Mouse (Mus musculus) lung, adult 18-20 months (tissue): ENCODE data around the gene Hivep2.

Source experiments
- DNase-seq, 2 experiments: peaks; one replicate each; pipeline ENCODE4 v3.0.0; 2022; ENCODE audit warnings: mixed read lengths in 2 of 2

The Hivep2 gene

GRCm38 (mm10) chr10:13965974-13966829 is at the start of gene Hivep2:
Gene Hivep2, plus strand, starts transcription at chr10:13966075.
- DNase-seq, result peak; percentile 52 to 55

DNA sequence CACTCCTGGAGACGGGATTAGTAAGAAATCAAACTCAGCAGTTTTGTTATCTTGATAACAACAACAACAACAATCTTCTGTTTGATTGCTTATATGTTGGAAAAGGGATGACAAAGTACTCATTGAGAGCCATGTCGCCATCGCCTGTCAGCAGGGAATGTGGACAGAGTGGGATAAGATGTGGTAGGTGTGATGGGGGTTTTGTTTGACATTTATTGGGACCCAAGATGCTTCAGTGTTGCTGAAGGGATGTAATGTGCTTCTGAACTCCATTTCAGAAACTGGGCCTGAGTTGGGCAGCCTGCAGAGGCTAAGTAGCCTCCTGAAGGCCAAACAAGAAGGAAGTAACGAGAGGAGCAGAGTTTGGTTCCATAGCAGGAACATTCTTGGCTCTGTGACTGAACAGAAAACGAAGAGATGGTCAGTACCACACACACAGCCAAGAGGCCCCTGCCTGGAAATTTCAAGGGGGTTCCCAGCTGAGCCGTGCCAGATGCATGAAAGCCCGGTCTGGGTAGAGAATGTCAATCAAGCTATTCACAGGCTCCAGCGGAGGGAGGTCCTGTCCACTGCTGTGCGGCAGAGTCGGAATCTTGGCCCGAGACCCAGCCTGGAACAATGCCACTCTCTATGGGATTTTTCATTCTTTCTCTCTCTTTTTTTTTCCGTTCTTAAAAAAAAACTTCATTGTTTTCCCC is 49.1 kb upstream of the Hivep2 start:
- DNase-seq, result peak in 1 of 2 experiments; percentile 14

- DNase-seq, result no peak
Measured at GRCm38 (mm10) chr10:13921641-13922385, 44.1 kb upstream of the Hivep2 start.

DNA sequence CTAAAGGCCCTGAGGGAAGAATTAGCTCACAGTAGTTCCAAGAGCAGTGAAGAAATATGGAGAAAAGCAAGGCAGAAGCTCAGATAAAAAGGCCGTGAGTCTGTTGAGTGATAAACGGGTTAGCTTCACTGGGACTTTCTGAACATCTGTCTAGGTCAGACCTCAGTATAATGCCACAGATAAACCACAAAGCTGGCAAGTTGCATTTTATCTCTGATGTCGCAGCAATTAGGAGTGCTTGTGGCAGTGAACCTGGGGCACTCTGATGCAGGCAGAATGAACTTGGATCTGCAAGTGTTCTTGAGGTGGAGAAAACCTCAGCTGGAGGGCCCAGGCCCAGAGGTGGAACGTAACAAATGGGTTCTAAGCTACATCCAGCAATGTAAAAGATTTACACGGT is 36.6 kb upstream of the Hivep2 start:
- no peak for DNase-seq

GRCm38 (mm10) chr10:13932147-13932546 is 33.7 kb upstream of the Hivep2 start:
- DNase-seq, result no peak

- DNase-seq, result no peak
Measured at GRCm38 (mm10) chr10:13933320-13933719, 32.6 kb upstream of the Hivep2 start.

DNA sequence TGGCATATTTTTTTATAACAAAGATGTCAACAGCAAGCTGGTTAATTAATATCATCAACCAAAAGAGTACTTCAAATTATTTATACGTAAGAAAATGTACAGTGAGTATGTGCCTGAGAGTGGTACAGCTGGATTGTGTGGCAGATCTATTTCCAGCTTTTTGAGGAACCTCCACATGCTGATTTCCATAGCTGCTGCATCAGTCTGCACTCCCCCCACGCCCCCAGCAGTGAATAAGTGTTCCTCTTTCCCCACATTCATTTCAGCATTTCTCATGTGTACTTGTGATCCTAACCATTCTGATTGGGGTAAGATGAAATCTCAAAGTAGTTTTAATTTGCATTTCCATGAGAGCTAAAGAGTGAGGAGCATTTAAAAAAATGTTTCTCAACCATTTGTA is 30.2 kb upstream of the Hivep2 start:
- no peak for DNase-seq

DNA sequence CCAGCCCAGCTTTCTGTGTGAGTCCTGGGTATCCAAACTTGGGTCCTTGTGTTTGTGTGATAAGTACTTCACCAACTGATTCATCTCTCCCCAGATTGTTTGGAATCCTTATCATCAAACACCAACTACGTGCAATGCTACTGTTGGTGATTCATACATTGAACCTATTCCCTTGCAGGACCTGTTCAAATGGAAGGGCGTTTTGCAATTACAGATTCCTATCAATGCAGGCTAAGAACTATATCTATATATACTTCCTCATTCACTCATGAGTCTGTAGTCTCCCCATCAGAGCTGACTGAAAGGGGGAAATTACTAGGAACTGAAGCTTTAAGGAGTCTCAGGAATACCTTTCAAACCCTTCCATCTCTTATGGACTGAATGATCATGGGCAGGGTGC is 24.5 kb upstream of the Hivep2 start:
- DNase-seq, result no peak

- peak in 1 of 2 experiments; percentile 23 for DNase-seq
Measured at GRCm38 (mm10) chr10:13943706-13944105, 22.2 kb upstream of the Hivep2 start.

- DNase-seq, result peak; percentile 29 to 30
Measured at GRCm38 (mm10) chr10:13946498-13946897, 19.4 kb upstream of the Hivep2 start.

GRCm38 (mm10) chr10:13962965-13963364 is 2.9 kb upstream of the Hivep2 start:
- no peak for DNase-seq

GRCm38 (mm10) chr10:13963908-13964500 is 1.9 kb upstream of the Hivep2 start:
- DNase-seq, result no peak

GRCm38 (mm10) chr10:13964501-13965281 is 1.2 kb upstream of the Hivep2 start:
- DNase-seq, result peak; percentile 95 to 96

DNA sequence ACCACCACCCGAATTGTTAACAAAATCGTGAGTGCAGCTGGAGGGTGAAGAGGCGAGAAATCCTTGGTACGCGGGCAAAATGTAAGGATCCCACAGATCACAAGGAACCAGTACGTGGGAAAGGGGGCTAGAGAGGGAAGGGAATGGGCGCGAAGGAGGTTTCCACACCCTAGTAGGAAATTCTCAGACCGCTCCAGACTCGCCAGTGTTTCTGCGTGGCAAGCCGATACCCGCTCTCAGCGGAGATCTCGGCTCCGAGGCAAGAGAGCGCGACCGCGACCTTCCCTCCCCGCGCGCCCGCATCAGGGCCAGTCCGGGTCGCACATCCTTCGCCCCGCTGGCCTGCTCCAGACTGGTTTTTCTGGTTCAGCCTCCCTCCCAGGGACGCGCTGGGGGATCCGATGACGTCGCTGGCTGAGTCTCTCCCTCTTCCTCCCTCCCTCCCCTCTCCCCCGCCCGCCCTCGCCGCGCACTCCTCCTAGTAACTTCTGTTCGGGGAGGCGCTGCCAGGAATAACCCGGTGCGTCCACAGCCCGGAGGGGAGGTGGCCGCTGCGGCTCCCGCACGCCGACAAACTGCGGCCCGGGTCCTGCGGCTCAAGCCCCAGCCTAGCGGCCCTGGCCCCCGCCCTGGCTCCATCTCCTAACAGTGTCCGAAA is 430 bp upstream of the Hivep2 start:
- peak; percentile 93 to 95 for DNase-seq

- DNase-seq, result peak; percentile 82 to 85
Measured at GRCm38 (mm10) chr10:13966830-13967450, 1.1 kb downstream of the Hivep2 start.

DNA sequence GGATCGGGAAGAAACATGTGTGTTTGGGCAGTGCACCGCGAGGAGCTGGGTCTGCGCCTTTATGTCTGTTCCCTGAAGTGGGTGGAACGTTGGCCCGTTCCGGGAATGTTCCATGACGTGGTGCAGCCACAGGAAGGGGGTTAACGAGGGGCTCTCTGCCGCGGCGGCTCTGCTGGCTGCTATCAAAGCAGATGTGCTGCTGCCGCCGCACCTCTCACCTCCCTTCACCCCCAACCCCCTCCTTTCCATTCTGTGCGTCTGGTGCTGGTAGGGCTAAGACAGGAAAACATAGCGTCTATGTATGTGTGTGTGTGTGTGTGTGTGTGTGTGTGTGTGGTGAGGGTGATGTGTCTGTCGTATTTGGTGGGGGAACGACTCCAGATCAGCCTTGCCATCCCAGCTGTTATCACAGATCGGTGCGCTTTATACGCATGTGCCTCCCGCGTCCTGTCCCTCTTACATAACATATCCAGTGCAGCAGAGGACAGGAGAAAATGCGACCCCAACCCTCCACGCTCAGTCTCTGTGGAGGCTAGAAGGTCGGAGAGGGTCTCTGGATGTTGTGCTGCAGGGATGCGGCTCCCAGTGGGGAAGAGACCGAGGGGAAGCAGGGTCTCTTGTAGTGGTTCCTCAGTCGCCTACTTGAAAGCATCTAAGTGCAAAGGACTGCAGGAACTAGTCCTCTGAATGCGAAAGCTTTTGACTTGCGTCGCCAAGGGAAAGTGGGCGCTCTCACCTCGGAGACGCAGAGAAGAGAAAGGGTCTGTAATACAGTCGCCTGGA is 1.8 kb downstream of the Hivep2 start:
- DNase-seq, result peak; percentile 83

DNA sequence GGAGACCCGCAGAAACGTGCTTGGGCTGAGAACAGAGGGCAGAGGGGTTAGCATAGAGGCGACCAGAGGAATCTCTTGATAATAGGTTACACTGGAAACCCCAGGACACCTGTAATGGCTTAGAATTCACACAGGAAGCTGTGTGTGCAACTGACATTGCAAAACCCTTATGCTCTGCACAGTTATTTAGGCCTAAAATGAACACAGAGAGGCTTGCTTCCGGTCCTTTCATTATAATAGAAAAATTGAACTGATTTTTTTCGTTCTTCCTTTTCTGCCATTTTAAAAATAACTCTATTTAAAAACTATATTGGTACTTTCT is 2.3 kb downstream of the Hivep2 start:
- DNase-seq, result no peak

DNA sequence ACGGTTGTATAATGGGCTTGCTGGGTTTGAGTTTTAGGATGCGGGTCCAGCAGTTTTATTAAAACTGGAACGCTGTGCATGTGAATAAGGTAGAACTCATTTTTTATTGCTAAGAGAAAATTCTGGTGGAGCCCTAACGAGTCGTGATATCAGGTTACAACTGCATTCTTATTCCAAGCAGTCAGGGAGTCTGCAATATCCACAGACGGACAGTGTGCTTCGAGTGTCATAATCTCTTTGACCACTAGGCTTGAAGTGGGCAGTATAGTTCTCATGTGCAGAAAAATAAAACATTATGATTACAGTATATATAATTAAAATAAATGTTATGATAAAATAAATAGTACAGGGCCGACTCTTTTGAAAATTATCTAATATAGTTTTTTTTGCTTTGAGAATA is 3.1 kb downstream of the Hivep2 start:
- peak in 1 of 2 experiments; percentile 36 for DNase-seq

GRCm38 (mm10) chr10:13970321-13970720 is 4.4 kb downstream of the Hivep2 start:
- no peak for DNase-seq

- no peak for DNase-seq
Measured at GRCm38 (mm10) chr10:13971268-13971667, 5.4 kb downstream of the Hivep2 start.
